Mouse (Mus musculus): ENCODE results near the gene Gm38392. TPM values are rescaled to one million over a fixed set of nuclear protein-coding genes. Genes with fewer than 3 reads are reported as not detected.
"Not testable (repeated sequence)": the region's sequence is repeated elsewhere in the genome, so short reads cannot be mapped to it uniquely, and the experiment has no call there.

Gm38392 gene
- polyA plus RNA-seq, 1 experiment, result not detected

DNA sequence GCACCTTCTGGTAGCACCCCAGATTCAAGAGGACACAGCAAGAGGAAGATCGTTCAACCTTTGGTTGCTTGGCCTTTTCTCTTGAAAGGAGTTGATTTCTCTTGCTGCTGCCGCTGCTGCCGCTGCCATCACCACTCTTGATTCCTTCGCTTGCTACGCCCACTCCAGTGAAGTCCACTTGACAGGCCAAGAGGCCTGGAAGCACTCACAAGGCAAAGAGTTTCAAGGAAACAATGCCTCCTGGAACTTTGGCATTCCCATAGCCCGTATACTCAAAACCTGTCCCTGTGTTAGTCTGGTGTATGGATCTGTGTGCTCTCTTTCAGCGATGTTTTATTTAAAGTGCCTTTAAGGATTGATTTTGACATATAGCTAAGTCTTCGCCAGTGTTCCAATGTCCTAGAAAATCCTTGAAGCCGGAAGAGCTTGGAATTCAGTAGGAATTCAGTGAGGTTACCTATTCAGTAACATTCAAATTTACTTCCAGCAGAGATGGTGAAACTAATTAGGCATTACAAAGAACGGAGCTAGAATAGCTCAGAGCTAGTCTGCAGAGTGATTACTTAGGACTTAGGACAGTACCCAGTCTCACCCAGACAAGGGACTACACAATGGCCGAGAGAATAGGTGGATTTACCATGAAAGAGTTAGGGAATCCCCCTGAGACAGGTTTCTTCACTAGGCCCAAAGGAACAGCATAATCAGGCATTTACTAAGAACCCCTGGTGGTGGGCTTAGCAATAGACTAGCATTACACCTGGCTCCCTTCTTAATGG, 5.7 kb downstream of the Gm38392 start:
- H3K4me3 ChIP-seq (replicated peaks; ENCODE audit: control insufficient read depth, low read depth, low read length); H3K4me1 ChIP-seq (ENCODE audit: control insufficient read depth, insufficient read depth, low read length); H3K27ac ChIP-seq (ENCODE audit: control insufficient read depth, insufficient read depth, low read depth, low read length, poor library complexity): not testable (repeated sequence)
- 79% methylated on average over 11 of the region's 11 CpGs for WGBS

DNA sequence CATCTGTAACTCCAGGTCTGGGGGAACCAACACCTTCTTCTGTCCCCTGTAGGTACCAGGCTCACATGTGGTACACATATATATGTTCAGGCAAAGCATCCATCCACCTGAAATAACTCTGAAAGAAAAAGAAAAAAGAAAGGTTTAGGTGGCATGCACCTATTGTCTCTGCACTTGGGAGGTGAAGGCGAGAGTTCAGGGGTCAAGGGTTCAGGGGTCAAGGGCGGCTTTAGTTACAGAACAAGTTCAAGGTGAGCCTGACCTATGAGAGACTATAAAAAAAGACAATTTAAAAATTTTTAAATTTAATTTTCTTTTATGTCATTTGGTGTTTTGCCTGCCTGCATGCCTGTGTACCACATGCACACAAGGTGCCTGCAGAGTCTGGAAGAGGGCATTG, 7.0 kb downstream of the Gm38392 start:
- 83% methylated on average over 2 of the region's 2 CpGs for WGBS
- no peaks in the 10 kb centered on the region for H3K4me1 ChIP-seq (ENCODE audit: control insufficient read depth, insufficient read depth, low read length)
- no peak overlapping the region for H3K4me3 ChIP-seq (replicated peaks; ENCODE audit: control insufficient read depth, low read depth, low read length)
- TF ChIP-seq CTCF (IDR thresholded peaks at IDR 0.05; ENCODE audit: control insufficient read depth, insufficient read depth, low read length) (no peak), POLR2A (IDR thresholded peaks at IDR 0.05; ENCODE audit: borderline replicate concordance, control insufficient read depth, low read depth, low read length) (no peak)
- H3K27ac ChIP-seq (ENCODE audit: control insufficient read depth, insufficient read depth, low read depth, low read length, poor library complexity), result no peak overlapping the region

DNA sequence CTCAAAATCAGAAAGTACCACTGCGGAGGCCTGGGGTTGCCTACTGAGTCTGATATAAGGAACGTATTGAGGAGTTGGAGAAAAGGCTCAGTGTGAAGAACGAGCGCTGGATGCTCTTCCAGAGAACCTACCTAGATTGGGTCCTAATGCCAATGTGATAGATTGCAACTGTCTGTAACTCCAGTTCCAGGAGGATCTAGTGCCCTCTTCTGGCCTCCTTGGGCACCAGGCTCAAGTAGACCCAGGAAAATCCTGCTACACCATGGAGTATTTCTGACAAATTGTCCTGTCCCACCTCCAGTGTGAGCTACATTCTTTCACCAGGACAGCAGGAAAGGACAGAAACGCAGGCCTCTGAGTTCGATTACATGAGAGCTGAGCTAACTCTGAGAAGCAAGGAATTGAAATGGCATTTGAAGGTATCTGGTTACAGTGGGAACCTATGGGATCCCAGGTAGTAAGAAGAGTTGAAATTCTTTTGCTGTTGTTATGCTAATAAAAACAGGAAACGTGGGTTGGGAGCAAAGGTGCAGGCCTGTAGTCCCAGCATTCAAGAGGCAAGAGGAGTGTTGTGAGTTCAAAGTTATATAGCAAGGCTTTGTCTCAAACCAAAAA, 10.4 kb downstream of the Gm38392 start:
- WGBS, result 58% methylated on average over 7 of the region's 7 CpGs
- H3K4me3 ChIP-seq (replicated peaks; ENCODE audit: control insufficient read depth, low read depth, low read length), result no peak overlapping the region
- no peaks in the 10 kb centered on the region for H3K4me1 ChIP-seq (ENCODE audit: control insufficient read depth, insufficient read depth, low read length)
- no peak for TF ChIP-seq POLR2A (IDR thresholded peaks at IDR 0.05; ENCODE audit: borderline replicate concordance, control insufficient read depth, low read depth, low read length)
- peak; percentile 25; the same call in 1 of the 2 replicates for TF ChIP-seq CTCF (IDR thresholded peaks at IDR 0.05; ENCODE audit: control insufficient read depth, insufficient read depth, low read length)
- H3K27ac ChIP-seq (ENCODE audit: control insufficient read depth, insufficient read depth, low read depth, low read length, poor library complexity), result no peak overlapping the region

DNA sequence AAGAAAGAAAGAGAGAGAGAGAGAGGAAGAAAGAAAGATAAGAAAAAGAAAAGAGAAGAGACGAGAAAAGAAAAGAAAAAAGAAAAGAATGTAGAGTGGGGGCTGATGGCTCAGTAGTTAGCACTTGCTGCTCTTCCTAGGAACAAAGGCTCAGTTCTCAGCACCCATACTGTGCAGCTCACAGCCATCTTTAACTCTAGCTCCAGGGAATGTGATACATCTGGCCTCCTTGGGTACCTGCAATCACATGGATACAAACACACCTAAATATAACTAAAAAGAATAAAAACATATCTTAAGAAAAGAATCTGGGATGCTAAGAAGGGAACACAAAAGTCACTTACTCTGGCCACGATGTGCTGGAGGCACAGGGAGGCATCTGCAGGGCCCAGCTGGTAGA, 10.9 kb downstream of the Gm38392 start:
- H3K4me1 ChIP-seq (ENCODE audit: control insufficient read depth, insufficient read depth, low read length), result no peaks in the 10 kb centered on the region
- no peak overlapping the region for H3K27ac ChIP-seq (ENCODE audit: control insufficient read depth, insufficient read depth, low read depth, low read length, poor library complexity)
- WGBS, result 71% methylated on average over 2 of the region's 2 CpGs
- no peak overlapping the region for H3K4me3 ChIP-seq (replicated peaks; ENCODE audit: control insufficient read depth, low read depth, low read length)
- TF ChIP-seq CTCF (IDR thresholded peaks at IDR 0.05; ENCODE audit: control insufficient read depth, insufficient read depth, low read length) (no peak), POLR2A (IDR thresholded peaks at IDR 0.05; ENCODE audit: borderline replicate concordance, control insufficient read depth, low read depth, low read length) (no peak)

DNA sequence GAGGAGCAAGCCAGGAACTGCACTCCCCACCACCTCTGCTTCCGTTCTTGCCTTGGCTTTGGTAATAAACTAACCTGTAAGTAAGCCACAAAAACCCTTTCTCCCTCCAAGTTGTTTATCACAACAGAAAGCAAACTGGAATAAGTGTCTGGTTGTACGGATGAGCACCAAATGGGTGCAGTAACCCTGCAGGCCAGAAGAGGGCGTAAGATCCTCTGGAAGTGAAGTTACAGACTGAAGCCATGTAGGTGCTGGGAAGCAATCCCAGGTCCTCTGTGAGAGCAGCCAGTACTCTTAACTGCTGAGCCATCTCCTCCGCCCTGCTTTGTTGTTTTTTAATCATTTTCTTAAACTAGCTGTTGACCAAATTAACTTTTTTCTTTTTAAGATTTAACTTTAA, 13.0 kb downstream of the Gm38392 start:
- TF ChIP-seq POLR2A (IDR thresholded peaks at IDR 0.05; ENCODE audit: borderline replicate concordance, control insufficient read depth, low read depth, low read length), result no peak
- TF ChIP-seq CTCF (IDR thresholded peaks at IDR 0.05; ENCODE audit: control insufficient read depth, insufficient read depth, low read length), result peak; percentile 35; the same call in 1 of the 2 replicates
- WGBS, result 89% methylated on average over 4 of the region's 4 CpGs
- H3K4me3 ChIP-seq (replicated peaks; ENCODE audit: control insufficient read depth, low read depth, low read length), result no peak overlapping the region
- no peak overlapping the region for H3K27ac ChIP-seq (ENCODE audit: control insufficient read depth, insufficient read depth, low read depth, low read length, poor library complexity)
- no peaks in the 10 kb centered on the region for H3K4me1 ChIP-seq (ENCODE audit: control insufficient read depth, insufficient read depth, low read length)

DNA sequence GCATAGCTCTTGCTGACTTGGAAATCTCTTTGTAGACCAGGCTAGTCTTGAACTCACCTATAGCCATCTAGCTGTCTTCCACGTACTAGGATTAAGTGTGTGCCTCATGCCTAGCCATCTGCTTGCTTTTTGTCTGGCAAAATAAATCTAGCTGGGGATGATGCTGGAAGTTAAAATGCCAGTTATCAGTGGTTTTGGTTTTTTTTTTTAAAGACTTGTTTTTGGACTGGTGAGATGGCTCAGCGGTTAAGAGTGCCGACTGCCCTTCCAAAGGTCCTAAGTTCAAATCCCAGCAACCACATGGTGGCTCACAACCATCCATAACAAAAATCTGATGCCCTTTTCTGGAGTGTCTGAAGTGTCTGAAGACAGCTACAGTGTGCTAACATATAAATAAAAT, 15.2 kb downstream of the Gm38392 start:
- WGBS, result 80% methylated on average over 3 of the region's 3 CpGs
- TF ChIP-seq CTCF (IDR thresholded peaks at IDR 0.05; ENCODE audit: control insufficient read depth, insufficient read depth, low read length) (no peak), POLR2A (IDR thresholded peaks at IDR 0.05; ENCODE audit: borderline replicate concordance, control insufficient read depth, low read depth, low read length) (no peak)
- no peak overlapping the region for H3K4me3 ChIP-seq (replicated peaks; ENCODE audit: control insufficient read depth, low read depth, low read length)
- no peaks in the 10 kb centered on the region for H3K4me1 ChIP-seq (ENCODE audit: control insufficient read depth, insufficient read depth, low read length)
- no peak overlapping the region for H3K27ac ChIP-seq (ENCODE audit: control insufficient read depth, insufficient read depth, low read depth, low read length, poor library complexity)

DNA sequence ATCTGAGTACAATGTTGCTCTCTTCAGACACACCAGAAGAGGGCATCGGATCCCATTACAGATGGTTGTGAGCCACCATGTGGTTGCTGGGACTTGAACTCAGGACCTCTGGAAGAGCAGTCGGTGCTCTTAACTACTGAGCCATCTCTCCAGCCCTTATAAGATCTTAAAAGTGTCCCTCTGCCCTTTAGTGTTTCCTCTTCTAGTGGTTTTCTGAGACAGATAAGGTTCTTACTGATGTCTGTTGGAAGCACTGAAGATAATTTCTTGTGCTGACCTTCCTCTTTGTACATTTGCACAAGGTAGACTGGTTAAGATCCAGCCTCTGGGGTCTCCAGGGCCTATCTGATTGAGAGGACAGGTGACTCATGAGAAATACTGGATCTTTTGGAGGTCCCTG, 15.7 kb downstream of the Gm38392 start:
- not testable (repeated sequence) for H3K4me1 ChIP-seq (ENCODE audit: control insufficient read depth, insufficient read depth, low read length); H3K27ac ChIP-seq (ENCODE audit: control insufficient read depth, insufficient read depth, low read depth, low read length, poor library complexity); H3K4me3 ChIP-seq (replicated peaks; ENCODE audit: control insufficient read depth, low read depth, low read length)
- WGBS, result 72% methylated on average over 2 of the region's 2 CpGs

DNA sequence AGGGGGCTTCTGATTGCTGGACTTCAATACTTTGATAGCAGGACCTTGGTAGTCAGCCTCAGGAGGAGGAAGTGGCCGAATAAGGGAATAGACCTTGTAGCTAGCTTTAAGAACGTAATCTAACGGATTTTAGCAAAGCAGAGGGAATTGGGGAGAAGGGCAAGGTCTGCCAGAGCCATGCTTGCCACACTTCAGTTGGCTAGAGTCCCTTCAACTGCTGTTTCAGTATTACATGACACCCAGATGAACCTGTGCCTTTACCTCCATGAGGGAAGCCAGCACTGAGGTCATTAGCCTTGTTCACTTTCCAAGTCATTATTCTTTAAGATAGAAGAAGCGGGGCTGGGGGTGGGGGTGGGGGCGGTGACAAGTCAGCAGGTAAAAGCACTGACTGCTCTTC, 18.0 kb downstream of the Gm38392 start:
- TF ChIP-seq CTCF (IDR thresholded peaks at IDR 0.05; ENCODE audit: control insufficient read depth, insufficient read depth, low read length) (no peak), POLR2A (IDR thresholded peaks at IDR 0.05; ENCODE audit: borderline replicate concordance, control insufficient read depth, low read depth, low read length) (no peak)
- WGBS, result 87% methylated on average over 5 of the region's 5 CpGs
- no peak overlapping the region for H3K27ac ChIP-seq (ENCODE audit: control insufficient read depth, insufficient read depth, low read depth, low read length, poor library complexity)
- no peak overlapping the region for H3K4me3 ChIP-seq (replicated peaks; ENCODE audit: control insufficient read depth, low read depth, low read length)
- H3K4me1 ChIP-seq (ENCODE audit: control insufficient read depth, insufficient read depth, low read length), result no peaks in the 10 kb centered on the region

DNA sequence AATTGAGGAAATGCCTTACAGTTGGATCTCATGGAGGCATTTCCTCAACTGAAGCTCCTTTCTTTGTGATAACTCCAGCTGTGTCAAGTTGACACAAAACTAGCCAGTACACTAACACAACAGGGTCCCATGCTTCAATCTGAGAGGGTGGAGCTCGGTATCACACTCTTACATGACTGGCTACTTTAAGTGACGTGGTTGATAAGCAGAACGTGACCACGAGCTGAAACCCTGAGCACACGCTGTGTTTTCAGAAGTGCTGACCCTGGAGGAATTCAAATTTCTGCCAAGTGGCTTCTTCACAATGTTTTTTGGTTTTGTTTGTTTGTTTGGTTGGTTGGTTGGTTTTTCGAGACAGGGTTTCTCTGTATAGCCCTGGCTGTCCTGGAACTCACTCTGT, 19.0 kb downstream of the Gm38392 start:
- H3K4me3 ChIP-seq (replicated peaks; ENCODE audit: control insufficient read depth, low read depth, low read length); H3K4me1 ChIP-seq (ENCODE audit: control insufficient read depth, insufficient read depth, low read length); H3K27ac ChIP-seq (ENCODE audit: control insufficient read depth, insufficient read depth, low read depth, low read length, poor library complexity): not testable (repeated sequence)
- WGBS, result 55% methylated on average over 6 of the region's 6 CpGs

All from bone marrow, adult 2 months (tissue).